ENCODE assay signal across 8 mouse cellular contexts in the genomic region with DNA sequence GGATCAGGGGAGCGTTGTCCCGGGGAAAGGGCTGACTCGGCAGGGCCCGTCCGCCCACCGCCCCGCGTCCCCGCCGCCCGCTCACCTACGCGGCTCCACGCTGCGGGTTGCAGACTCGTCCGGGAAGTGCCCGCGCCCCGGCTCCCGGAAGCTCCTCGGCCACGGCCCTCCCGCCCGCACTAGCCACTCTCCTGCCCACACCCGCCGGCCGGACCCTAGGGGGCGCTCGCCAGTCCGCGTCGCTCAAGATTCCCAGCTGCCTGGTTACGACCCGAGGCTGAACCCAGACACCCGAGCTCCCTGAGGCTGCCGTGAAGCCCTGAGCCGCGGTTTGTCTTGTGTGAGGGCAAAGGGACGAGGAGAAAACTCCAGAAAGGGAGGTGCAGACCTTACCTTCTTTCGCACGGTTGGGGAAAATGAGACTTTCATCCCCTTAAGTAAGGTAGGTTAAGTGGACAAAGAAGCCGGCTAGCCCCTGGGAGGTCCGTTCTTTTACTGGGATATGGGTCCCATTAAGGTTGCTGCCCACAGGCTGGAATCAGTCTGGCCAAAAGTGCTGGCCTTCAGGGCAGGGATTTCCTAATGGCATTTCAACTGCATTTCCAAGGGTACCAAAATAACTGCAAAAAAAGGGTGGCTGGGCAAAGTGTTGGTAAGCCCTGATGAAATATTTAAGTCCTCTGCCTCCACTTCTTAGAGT. TPM values are rescaled to one million over a fixed set of nuclear protein-coding genes. Genes with fewer than 3 reads are reported as not detected.
DNase-seq lines count a peak whose midpoint lies in the region; ATAC-seq and TF ChIP-seq lines count a peak whose summit lies in the region.

Srpr (plus strand) TSS at position 404 of the 700 bp plus-strand sequence.
Tirap (minus strand) TSS at position 520 of the 700 bp plus-strand sequence.

- ATAC-seq in hindbrain, embryonic 11.5 days (ENCODE audit: low FRiP score), result peak; percentile 93
- peak; percentile 98 for ATAC-seq in lung, postnatal 0 days

- no peak for TF ChIP-seq EP300 in lung, postnatal 0 days (IDR thresholded peaks at IDR 0.05)

- H3K4me3 ChIP-seq in hindbrain, embryonic 11.5 days (ENCODE audit: low read depth, low read length), result peak within 1 kb of the TSS; percentile 69
- H3K4me3 ChIP-seq in lung, postnatal 0 days (ENCODE audit: low read depth, low read length), result peak within 1 kb of the TSS; percentile 68

- H3K9ac ChIP-seq in hindbrain, embryonic 11.5 days (ENCODE audit: low read depth, low read length), result peak within 1 kb of the TSS; percentile 83
- H3K9ac ChIP-seq in lung, postnatal 0 days (replicated peaks; ENCODE audit: low read depth), result peak within 1 kb of the TSS; percentile 72

- no peaks in the 10 kb centered on the region; the same call in 1 of the 2 replicates for H3K4me1 ChIP-seq in hindbrain, embryonic 11.5 days (replicated peaks; ENCODE audit: control insufficient read depth, insufficient read depth, low read length)
- peaks cover 9% of the 10 kb centered on the region; the same call in 1 of the 2 replicates for H3K4me1 ChIP-seq in lung, postnatal 0 days (ENCODE audit: insufficient read depth, low read depth, low read length)

- H3K27me3 ChIP-seq in hindbrain, embryonic 11.5 days (ENCODE audit: control insufficient read depth, insufficient read depth, low read length), result no peaks in the 10 kb centered on the region
- H3K27me3 ChIP-seq in lung, postnatal 0 days (replicated peaks; ENCODE audit: insufficient read depth, low read length), result no peaks in the 10 kb centered on the region

- H3K9me3 ChIP-seq in hindbrain, embryonic 11.5 days (ENCODE audit: control insufficient read depth, low read length), result no peaks in the 10 kb centered on the region
- no peaks in the 10 kb centered on the region for H3K9me3 ChIP-seq in lung, postnatal 0 days (ENCODE audit: low read length)

- TF ChIP-seq CTCF in lung, postnatal 0 days (IDR thresholded peaks at IDR 0.05), result peak; percentile 92

- DNase-seq in NIH3T3 (ENCODE audit: low read depth), result peak; percentile 90
- peak; percentile 97 for DNase-seq in cerebellum, postnatal 10 days
- DNase-seq in frontal cortex, postnatal 10 days (ENCODE audit: low spot score in 2 of 2), result peak; percentile 57 to 84
- DNase-seq in hindbrain, embryonic 11.5 days (ENCODE audit: low spot score), result peak; percentile 94
- DNase-seq in layer of hippocampus, adult 9-11 months, result peak; percentile 70
- DNase-seq in lung, postnatal 0 days (ENCODE audit: low spot score), result peak; percentile 93
- DNase-seq in ovary, postnatal 10 days (ENCODE audit: low spot score), result peak; percentile 87
- DNase-seq in thymus, postnatal 10 days (ENCODE audit: low spot score in 2 of 2), result peak; percentile 63 to 83

- WGBS in hindbrain, embryonic 11.5 days, result under 1% methylated on average over 38 of the region's 44 CpGs
- 4% methylated on average over 34 of the region's 44 CpGs for WGBS in lung, postnatal 0 days

- peak within 1 kb of the TSS; percentile 76 for H3K4me2 ChIP-seq in hindbrain, embryonic 11.5 days (replicated peaks; ENCODE audit: low read depth, low read length)
- H3K4me2 ChIP-seq in lung, postnatal 0 days (replicated peaks; ENCODE audit: low read depth, low read length), result peak within 1 kb of the TSS; percentile 79

- H3K27ac ChIP-seq in hindbrain, embryonic 11.5 days (ENCODE audit: low read depth, low read length), result no peak within 1 kb of the TSS
- peak within 1 kb of the TSS; percentile 71 for H3K27ac ChIP-seq in lung, postnatal 0 days (ENCODE audit: low read length)

- H3K36me3 ChIP-seq in hindbrain, embryonic 11.5 days (ENCODE audit: control insufficient read depth, insufficient read depth, low read length), result 0 out of 2 replicates have a peak, but pooled peaks cover 4% of the 10 kb centered on the region
- H3K36me3 ChIP-seq in lung, postnatal 0 days (ENCODE audit: insufficient read depth, low read length), result no peaks in the 10 kb centered on the region

RNA-seq across cellular contexts. Expression of gene Srpr, which starts in this region (rescaled TPM):
- polyA plus RNA-seq in hindbrain, embryonic 11.5 days (2014; fragmentation: Nextera tagmentation; extraction: Ambion mirVana), result 95.4 and 96.8 TPM in 2 replicates
- polyA plus RNA-seq in lung, postnatal 0 days (2015; fragmentation: Nextera tagmentation; extraction: Ambion mirVana), result 125 and 130 TPM in 2 replicates

RNA-seq across cellular contexts. Expression of gene Tirap, which starts in this region (rescaled TPM):
- polyA plus RNA-seq in hindbrain, embryonic 11.5 days (2014; fragmentation: Nextera tagmentation; extraction: Ambion mirVana), result 11.9 and 14.3 TPM in 2 replicates
- polyA plus RNA-seq in lung, postnatal 0 days (2015; fragmentation: Nextera tagmentation; extraction: Ambion mirVana), result 11.0 and 11.5 TPM in 2 replicates
